Mouse (Mus musculus) liver, embryonic 14.5 days (tissue): ENCODE data around the gene Clpb.

Source experiments
- CTCF ChIP-seq: IDR thresholded peaks from 2 replicates; pipeline ENCODE4 v1.5.1; 2016; ENCODE audit warnings: antibody characterized with exemption, low read depth, control low read depth
- EP300 ChIP-seq: IDR thresholded peaks from 2 replicates; pipeline ENCODE4 v1.6.1; 2016; ENCODE audit warnings: antibody characterized with exemption, low read depth

GRCm38 (mm10) chr7:101831437-101831836 is 168.0 kb downstream of the Clpb start:
- TF ChIP-seq CTCF, result no peak
- no peak for TF ChIP-seq EP300
